Mouse (Mus musculus) erythroblast, embryonic 14.5 days (primary cell): ENCODE measurements around the gene Rhoa.

Experiments
- GATA1 ChIP-seq: IDR thresholded peaks from 2 replicates; pipeline ENCODE4 v1.6.1; 2012; ENCODE audit warnings: low read length, inconsistent platforms, mixed read lengths
- TAL1 ChIP-seq: IDR thresholded peaks from 3 replicates; pipeline ENCODE4 v1.6.1; 2012; ENCODE audit warnings: low read length, inconsistent platforms, mixed read lengths

GRCm38 (mm10) chr9:108290773-108291172 is 15.2 kb upstream of the Rhoa start:
- no peak for TF ChIP-seq GATA1
- TF ChIP-seq TAL1 = no peak
